Mouse (Mus musculus) testis, postnatal 10 days (tissue): ENCODE results near the gene Otx1.

Source experiments
- DNase-seq: peaks from one replicate; pipeline ENCODE4 v3.0.0; 2021; ENCODE audit warnings: low spot score

Otx1 gene

GRCm38 (mm10) chr11:21999396-22000315 is 3.0 kb downstream of the Otx1 start:
- DNase-seq, result no peak

- peak; percentile 42 for DNase-seq
These were observed 4.3 kb downstream of the Otx1 start for GRCm38 (mm10) chr11:21998141-21999047.

GRCm38 (mm10) chr11:21997561-21998140 is 5.0 kb downstream of the Otx1 start:
- no peak for DNase-seq

DNA sequence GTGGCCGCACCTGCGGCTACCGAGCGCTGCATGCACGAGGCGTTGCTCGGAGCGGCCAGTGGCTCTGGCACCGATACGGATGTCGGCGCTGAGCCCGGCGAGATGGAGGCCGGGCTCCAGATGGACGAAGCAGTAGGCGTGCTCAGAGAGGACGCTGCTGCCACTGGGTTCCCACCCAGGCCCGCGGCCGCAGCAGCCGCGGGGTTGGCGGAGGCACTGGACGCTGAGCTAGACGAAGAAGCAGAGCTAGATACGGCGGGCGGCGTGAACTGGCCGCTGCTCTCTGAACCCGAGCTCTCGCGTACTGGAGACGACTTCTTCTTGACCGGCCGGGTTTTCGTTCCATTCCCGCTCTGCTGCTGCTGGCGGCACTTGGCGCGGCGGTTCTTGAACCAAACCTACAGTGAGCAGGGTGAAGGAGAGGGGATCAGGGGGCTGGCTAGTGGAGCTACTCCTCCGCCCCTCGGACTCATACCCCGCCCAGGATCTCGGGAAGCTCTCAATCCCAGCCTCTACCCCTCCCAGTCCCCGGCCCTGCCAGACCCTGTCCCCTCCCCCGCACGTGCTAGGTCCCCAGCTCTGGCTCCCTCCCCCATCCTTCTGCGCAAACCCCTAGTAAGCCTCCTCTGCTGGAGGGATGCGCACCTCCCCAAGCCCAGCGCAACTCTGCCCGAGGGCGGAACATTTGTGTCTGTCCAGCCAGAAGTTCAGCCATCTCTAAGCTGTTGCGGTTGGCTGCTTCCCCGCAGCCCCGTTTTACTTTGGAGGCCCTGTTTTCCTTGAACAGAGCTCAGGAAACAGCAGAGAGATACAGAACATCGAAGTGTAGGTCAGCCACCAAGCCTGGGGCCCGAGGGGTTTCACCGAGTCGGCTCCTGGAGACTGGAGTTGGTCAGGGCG is 5.8 kb downstream of the Otx1 start:
- peak; percentile 54 for DNase-seq

DNA sequence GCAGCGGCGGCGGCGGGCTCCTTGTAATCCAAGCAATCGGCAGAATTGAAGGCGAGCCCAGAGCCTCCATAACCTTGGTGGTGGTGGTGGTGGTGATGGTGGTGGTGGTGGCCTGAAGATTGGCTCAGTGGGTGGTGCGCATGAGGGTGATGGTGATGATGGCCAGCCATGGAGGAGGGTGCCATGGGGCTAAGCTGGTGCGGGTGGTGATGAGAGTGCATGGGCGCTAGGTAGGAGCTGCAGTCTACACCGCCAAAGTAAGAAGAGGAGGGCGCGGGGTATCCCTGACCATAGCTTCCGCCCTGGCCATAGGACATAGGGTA is 6.4 kb downstream of the Otx1 start:
- DNase-seq, result no peak

DNA sequence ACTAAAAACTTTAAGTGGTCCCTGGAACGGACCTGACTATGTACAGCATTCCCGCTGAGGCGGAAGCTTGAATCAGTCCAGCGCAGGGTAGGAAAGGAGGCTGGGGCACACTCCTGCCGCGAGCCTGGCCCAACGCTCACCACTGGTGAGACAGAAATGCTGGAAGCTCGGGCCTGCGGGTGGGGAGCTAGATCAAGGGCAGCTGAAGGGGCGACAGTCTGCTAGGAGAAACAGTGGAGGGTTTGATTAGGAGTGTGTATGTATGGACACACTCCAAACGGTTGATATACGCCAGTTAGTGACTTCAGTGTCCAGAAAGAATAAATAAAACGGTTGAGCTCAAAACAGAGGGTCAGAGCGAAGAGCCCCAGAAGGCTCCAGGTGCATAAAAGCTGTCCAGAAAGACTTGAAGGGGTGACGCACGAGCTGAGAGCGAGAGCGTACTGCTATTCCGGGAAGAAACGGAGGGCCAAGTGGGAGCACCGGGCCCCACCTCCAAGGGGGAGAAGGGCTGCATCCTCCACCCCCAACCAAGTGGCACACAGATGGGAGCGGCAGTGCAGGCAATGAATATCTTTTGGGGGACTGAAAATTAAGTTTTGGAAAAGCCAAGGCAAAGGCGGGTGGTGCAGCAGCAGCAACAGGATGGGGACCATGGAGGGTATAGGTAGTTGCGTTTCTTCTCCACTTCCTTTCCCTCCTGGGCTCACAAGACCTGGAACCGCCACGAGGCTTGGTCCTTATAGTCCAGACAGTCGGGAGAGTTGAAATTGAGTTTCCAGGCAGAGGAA is 7.0 kb downstream of the Otx1 start:
- DNase-seq, result no peak

DNA sequence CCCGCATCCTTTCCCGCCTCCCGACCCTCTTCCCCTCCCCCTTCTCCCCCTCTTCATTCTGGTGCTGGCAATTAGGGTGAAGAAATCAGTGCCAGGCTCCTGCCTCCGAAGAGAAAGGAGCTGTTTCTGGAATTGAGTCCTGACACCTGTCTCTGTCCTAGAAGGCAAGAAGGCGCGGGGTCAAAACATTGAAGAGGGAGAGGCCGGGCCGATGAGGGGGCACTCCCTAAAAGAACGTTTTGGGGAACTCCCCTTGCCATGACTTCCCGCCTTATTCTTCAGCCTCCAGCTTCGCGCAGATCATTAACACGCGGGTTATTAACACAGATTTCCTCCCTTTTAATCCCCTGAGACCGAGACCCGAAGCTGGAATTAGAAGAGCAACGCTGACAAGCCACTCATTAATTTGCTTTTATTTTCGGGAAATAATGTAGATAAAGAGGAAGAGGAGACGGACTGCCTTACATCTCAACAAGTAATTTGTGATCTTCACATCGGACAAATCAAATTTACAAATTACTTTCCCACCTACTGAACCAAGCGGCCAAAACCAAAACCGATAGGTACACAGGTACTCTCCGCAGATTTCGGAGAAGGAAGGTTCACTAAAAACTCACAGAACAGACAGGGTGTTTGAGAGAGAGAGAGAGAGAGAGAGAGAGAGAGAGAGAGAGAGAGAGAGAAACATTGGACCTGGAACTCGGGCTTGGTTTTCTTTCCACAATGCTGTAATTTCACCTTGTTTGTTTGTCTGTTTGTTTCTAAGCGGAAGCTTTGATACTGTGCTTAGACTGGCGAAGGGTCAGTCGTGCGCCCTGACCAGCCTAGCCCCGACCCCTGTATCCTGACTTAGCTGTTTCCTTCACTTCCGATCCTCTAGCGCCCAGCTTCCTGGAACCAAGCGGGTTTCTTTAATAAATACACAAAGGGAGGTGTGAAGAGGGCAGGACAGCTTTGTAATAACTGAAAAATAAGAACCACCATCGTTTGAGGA is 8.0 kb downstream of the Otx1 start:
- DNase-seq, result no peak

- DNase-seq, result peak; percentile 58
These were observed 8.9 kb downstream of the Otx1 start for GRCm38 (mm10) chr11:21993597-21994376.

GRCm38 (mm10) chr11:21992761-21993596 is 9.7 kb downstream of the Otx1 start:
- DNase-seq, result peak; percentile 51

GRCm38 (mm10) chr11:21988398-21988946 is 14.2 kb downstream of the Otx1 start:
- no peak for DNase-seq

GRCm38 (mm10) chr11:21985118-21985517 is 17.6 kb downstream of the Otx1 start:
- no peak for DNase-seq

DNA sequence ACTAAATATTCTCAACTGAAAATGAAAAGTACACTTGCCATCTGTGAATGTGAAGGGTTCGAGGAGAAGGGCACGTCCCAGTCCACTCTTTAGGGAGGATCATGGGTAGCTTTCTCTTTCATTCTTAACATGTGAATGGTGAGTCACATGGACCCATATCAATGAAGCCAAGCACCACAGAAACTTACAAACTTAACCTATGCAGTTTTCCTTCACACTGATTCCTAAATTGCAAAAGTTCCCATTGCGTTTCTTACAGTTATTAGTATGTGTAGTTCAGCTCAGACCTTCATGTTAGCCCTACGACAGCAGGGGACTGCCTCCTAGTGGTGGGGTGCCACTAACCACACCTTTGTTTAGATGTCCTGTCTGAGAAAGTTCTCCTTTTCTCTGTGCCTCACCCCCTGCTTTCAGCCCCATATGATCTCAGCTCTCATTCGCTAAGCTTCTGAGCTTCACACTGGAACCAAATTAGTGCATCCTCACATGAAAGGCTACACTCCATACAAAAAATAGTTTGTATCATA is 28.6 kb downstream of the Otx1 start:
- no peak for DNase-seq

- no peak for DNase-seq
These were observed 29.1 kb downstream of the Otx1 start for GRCm38 (mm10) chr11:21973597-21973996.

GRCm38 (mm10) chr11:21968922-21969321 is 33.8 kb downstream of the Otx1 start:
- DNase-seq, result no peak

DNA sequence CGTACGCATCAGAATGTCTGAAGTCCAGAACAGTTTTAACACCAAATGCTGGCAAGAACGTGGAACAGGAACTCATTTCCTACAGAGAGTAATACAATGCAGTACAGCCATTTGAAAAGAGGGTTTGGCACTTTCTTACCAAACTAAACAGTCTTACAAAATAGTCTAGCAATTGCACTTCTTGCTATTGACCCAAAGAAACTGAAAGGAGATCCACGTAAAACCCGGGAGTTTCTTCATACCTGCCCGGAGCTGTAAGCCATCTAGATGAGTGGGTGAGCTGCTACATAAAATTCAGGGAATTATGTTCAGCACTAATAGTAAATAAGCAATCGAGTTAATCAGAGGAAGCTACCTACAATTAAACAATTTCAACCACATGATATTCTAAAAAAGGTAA is 47.5 kb downstream of the Otx1 start:
- no peak for DNase-seq

DNA sequence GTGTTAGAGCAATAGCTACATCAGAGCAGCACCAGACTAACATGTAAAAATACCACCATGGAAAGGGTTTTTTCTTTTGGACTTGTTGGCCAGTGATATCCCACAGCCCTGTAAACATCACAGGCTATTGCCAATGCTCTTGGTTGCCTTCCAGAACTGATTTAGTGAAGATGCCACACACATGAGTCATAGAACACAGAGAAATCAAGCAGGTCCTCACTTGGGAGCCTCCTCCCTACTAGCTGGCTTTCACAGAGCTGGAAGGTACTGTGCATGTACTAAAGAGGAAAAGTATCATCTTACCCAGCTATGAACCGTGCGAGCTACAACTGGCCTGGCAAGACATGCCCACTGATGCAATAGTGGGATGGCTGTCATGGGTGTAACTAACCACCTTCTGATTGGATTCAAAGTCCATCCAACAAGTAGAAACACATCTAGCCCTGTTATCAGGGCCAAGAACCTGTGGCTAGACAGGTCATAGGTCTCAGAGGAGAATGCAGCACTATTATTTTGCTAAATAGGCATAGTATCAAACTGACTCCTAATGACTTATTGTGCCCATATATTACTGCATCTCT is 51.0 kb downstream of the Otx1 start:
- no peak for DNase-seq

DNA sequence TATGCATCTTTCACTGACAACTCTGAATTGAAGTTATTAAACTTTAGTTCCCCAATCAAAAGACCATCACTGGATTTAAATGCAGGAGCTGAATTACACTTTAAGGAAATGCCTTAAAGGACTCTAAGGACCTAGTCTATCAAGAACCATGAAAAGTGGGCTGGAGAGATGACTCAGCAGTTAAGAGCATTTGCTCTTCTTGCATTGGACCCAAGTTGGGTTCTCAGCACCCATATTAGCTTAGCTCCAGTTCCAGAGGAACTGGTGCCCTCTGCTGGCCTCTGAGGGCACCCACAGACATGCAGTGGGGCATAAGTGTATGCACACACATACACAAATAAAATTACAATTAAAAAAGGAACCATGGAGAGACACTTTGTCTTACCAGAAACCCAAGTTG is 52.6 kb downstream of the Otx1 start:
- no peak for DNase-seq
